Mouse (Mus musculus): ENCODE measurements around the gene Abt1. TPM values are rescaled to one million over a fixed set of nuclear protein-coding genes. Genes with fewer than 3 reads are reported as not detected.
A peak's percentile ranks its signal among the peaks of the same experiment; 100 is the strongest.

Gene Abt1
- polyA plus RNA-seq, 1 experiment from 2014 or later: 8.3 TPM

DNA sequence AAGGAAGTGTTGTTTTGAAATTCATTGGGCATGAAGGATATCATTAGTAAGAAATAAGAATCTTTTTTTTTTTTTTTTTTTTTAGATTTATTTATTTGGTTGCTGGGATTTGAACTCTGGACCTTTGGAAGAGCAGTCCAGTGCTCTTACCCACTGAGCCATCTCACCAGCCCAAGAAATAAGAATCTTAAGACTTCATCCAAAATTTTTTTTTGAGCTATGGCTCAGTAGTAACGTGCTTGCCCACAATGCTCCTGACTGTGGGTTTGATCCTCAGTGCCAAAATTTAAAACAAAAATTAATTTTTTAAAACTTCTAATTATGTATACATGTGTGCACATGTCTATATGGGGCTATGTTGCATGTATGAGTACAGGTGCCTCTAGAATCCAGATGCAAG, 36.1 kb downstream of the Abt1 start:
- DNase-seq: no peak
- Histone ChIP-seq H3K27me3 (peaks cover 10% of the 10 kb centered on the region; the same call in 1 of the 2 replicates), H3K9ac (no peak overlapping the region), H3K4me2 (no peak overlapping the region), H3K4me1 (replicated peaks) (no peaks in the 10 kb centered on the region), H3K4me3 (replicated peaks) (no peak overlapping the region), H3K9me3 (replicated peaks) (no peaks in the 10 kb centered on the region), H3K36me3 (no peaks in the 10 kb centered on the region), H3K27ac (no peak overlapping the region)
- no peak for ATAC-seq (ENCODE audit: low read depth)
- WGBS (ENCODE audit: insufficient replicate concordance): 45% methylated on average over 1 of the region's 1 CpGs

DNA sequence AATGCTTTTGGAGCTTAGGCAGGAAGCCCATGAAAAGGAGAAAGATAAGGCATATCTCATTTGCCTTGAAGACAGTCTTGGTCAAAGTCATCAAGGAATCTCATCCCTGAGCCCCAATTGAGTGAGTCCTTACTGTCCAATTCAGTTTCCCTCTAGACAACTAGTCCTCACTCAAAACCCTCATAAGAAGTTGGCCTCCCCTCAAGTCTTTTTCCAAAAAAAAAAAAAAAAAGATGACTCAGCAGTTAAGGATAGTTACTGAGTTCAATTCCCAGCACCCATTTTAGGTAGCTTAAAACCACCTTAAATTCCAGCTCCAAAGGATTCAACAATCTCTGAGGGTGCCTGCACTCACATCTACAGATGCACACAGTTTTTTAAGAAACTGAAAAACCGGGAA, 40.5 kb downstream of the Abt1 start:
- H3K36me3 ChIP-seq: no peaks in the 10 kb centered on the region
- H3K9me3 ChIP-seq (replicated peaks): no peaks in the 10 kb centered on the region
- no peak overlapping the region for H3K4me2 ChIP-seq
- no peak overlapping the region for H3K27ac ChIP-seq
- H3K9ac ChIP-seq: no peak overlapping the region
- DNase-seq: no peak
- WGBS (ENCODE audit: insufficient replicate concordance): 31% methylated on average over 1 of the region's 1 CpGs
- no peaks in the 10 kb centered on the region for H3K4me1 ChIP-seq (replicated peaks)
- 0 out of 2 replicates have a peak, but pooled peaks cover 3% of the 10 kb centered on the region for H3K27me3 ChIP-seq
- H3K4me3 ChIP-seq (replicated peaks): no peak overlapping the region
- no peak for ATAC-seq (ENCODE audit: low read depth)

DNA sequence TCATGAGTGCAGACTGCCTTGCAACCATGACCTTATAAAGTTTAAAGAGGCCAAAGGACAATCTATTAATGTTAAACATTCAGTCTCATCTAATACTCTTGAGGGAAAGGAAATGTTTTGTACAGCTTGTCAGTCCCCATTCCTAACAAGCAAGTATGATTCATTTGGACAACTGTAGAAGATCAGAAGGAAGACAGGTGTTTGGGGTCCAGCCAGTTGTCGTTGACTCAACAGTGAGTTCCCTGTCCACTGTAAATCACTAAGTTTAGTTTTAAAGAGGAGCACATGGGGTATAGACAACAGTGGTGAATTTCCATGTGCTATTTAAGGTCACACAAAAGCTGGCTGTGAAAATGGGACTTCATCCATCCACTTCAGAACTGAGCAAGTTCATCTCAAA, 51.2 kb downstream of the Abt1 start:
- Histone ChIP-seq H3K4me3 (replicated peaks) (no peak overlapping the region), H3K9me3 (replicated peaks) (no peaks in the 10 kb centered on the region), H3K9ac (no peak overlapping the region), H3K27me3 (no peaks in the 10 kb centered on the region), H3K36me3 (no peaks in the 10 kb centered on the region), H3K4me2 (no peak overlapping the region), H3K27ac (no peak overlapping the region), H3K4me1 (replicated peaks) (peaks cover 18% of the 10 kb centered on the region)
- 60% methylated on average over 1 of the region's 1 CpGs for WGBS (ENCODE audit: insufficient replicate concordance)
- ATAC-seq (ENCODE audit: low read depth): no peak
- DNase-seq: no peak

DNA sequence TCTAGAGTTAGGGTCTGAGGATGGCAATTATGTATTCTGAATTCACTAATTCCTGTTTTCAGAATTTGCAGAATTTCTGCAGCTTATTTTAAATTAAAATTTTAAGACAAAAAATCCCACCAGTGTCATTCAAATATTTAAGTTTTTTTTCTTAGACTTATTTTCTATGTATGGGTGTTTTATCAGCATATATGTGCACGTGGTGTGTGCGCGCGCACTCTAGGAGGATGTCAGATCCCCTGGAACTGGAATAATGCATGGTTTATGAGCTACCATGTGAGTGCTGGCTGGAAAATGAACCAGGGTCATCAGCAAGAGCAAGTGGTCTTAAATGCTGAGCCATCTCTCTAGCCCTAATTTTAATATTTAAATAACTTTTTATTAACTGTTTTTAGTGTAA, 53.6 kb downstream of the Abt1 start:
- WGBS (ENCODE audit: insufficient replicate concordance): 87% methylated on average over 4 of the region's 4 CpGs
- H3K4me1 ChIP-seq (replicated peaks): peaks cover 38% of the 10 kb centered on the region
- ATAC-seq (ENCODE audit: low read depth) (no peak), DNase-seq (no peak)
- H3K27ac ChIP-seq: no peak overlapping the region
- H3K9me3 ChIP-seq (replicated peaks): no peaks in the 10 kb centered on the region
- H3K9ac ChIP-seq: peak overlapping the region; percentile 80
- peak overlapping the region; percentile 75 for H3K4me2 ChIP-seq
- no peaks in the 10 kb centered on the region for H3K27me3 ChIP-seq
- 0 out of 2 replicates have a peak, but pooled peaks cover under 1% of the 10 kb centered on the region for H3K36me3 ChIP-seq
- peak overlapping the region; percentile 83 for H3K4me3 ChIP-seq (replicated peaks)

DNA sequence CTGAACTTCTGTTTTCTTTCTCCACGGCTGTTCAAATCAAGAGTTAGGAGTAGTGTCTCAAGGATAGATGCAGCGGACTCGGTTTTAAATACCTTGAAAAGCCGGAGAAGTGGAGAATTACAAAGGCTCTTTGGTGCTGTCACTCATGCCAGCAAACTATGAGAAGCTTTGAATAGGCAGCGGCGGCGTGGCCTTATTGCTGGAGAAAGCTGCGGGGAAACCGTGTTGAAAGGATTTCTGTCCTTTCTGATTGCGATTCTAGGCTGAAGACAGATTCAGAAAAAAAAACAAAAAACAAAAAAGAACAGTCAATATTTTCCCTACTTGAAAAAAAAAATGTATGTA, 54.3 kb downstream of the Abt1 start:
- Histone ChIP-seq H3K4me2 (peak overlapping the region; percentile 75), H3K9me3 (replicated peaks) (no peaks in the 10 kb centered on the region), H3K36me3 (0 out of 2 replicates have a peak, but pooled peaks cover 3% of the 10 kb centered on the region), H3K27me3 (no peaks in the 10 kb centered on the region), H3K4me1 (replicated peaks) (peaks cover 44% of the 10 kb centered on the region), H3K9ac (peak overlapping the region; percentile 80), H3K27ac (peak overlapping the region; percentile 85), H3K4me3 (replicated peaks) (peak overlapping the region; percentile 83)
- ATAC-seq (ENCODE audit: low read depth) (peak; percentile 34), DNase-seq (no peak)
- 0% methylated on average over 10 of the region's 10 CpGs for WGBS (ENCODE audit: insufficient replicate concordance)

DNA sequence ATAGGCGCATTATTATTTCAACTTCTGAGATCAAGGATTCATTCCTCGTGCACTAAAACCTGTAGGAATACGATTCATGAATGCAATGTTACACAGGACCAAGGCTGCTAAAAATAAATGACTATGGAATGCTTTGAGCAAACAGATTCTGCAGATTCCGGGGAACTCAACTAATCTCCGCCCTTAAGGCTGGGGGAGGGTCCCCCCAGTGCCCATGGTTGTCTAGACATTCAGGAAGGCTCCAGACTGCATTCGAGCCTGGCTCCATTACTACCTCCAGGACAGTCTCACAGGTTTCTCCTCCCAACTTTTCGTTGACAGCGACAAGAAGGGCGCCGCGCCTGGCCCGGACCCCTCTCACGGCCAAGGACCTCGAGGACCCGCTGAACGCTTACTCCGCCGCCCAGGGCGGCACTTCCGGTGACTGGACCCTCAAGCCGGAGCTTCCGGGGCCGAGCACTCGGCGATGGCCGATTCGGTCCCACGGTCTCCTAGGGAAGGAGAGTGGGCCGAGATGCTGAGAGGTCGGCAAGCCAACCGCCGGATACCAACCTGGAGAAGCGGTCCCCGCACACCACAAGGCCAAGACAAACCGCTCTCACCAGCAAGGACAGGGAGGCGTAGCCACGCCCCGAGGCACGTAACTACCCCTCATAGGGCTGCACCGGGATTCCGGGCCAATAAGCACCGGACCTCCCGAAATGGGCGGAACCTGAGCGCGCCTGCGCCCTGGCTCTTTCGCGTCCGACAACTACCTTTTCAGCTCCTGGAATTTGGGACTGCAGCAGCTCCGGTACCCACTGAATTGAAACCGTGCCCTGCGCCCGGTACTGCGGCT, 54.9 kb downstream of the Abt1 start, which contains the start of gene Zfp322a:
TSS of gene Zfp322a (minus strand) at position 626 of the 838 bp plus-strand sequence.
- DNase-seq: peak; percentile 98
- no peaks in the 10 kb centered on the region for H3K27me3 ChIP-seq
- under 1% methylated on average over 55 of the region's 55 CpGs for WGBS (ENCODE audit: insufficient replicate concordance)
- peak within 1 kb of the TSS; percentile 89 for H3K4me2 ChIP-seq
- H3K27ac ChIP-seq: peak within 1 kb of the TSS; percentile 85
- ATAC-seq (ENCODE audit: low read depth): peak; percentile 100
- H3K9me3 ChIP-seq (replicated peaks): no peaks in the 10 kb centered on the region
- peaks cover 50% of the 10 kb centered on the region for H3K4me1 ChIP-seq (replicated peaks)
- peak within 1 kb of the TSS; percentile 88 for H3K9ac ChIP-seq
- H3K36me3 ChIP-seq: peaks cover 9% of the 10 kb centered on the region; the same call in 1 of the 2 replicates
- peak within 1 kb of the TSS; percentile 83 for H3K4me3 ChIP-seq (replicated peaks)

Other genes with a start within 250 kb of the Abt1 start
- gene Vmn1r220, start 235.9 kb downstream of the Abt1 start, polyA plus RNA-seq (2015; fragmentation: Nextera tagmentation; extraction: Ambion mirVana): not detected in 2 replicates
- gene Vmn1r221, start 209.7 kb downstream of the Abt1 start, polyA plus RNA-seq (2015; fragmentation: Nextera tagmentation; extraction: Ambion mirVana): not detected in 2 replicates
- not detected in 2 replicates for gene Vmn1r222, start 187.9 kb downstream of the Abt1 start, polyA plus RNA-seq (2015; fragmentation: Nextera tagmentation; extraction: Ambion mirVana)
- gene Vmn1r223, start 176.7 kb downstream of the Abt1 start, polyA plus RNA-seq (2015; fragmentation: Nextera tagmentation; extraction: Ambion mirVana): not detected in 2 replicates
- 15.2 and 20.1 TPM in 2 replicates for gene Zfp322a, start 54.7 kb downstream of the Abt1 start, polyA plus RNA-seq (2015; fragmentation: Nextera tagmentation; extraction: Ambion mirVana)
- gene Btn1a1, start 42.0 kb upstream of the Abt1 start, polyA plus RNA-seq (2015; fragmentation: Nextera tagmentation; extraction: Ambion mirVana): 1.5 and 2.0 TPM in 2 replicates
- gene Btn2a2, start 65.0 kb upstream of the Abt1 start, polyA plus RNA-seq (2015; fragmentation: Nextera tagmentation; extraction: Ambion mirVana): not detected in 2 replicates
- gene Hist1h4h, start 107.2 kb upstream of the Abt1 start, polyA plus RNA-seq (2015; fragmentation: Nextera tagmentation; extraction: Ambion mirVana): 3.8 and 5.9 TPM in 2 replicates
- gene Hist1h2af, start 110.0 kb upstream of the Abt1 start, polyA plus RNA-seq (2015; fragmentation: Nextera tagmentation; extraction: Ambion mirVana): 7.7 and 13.6 TPM in 2 replicates
- 10.3 and 17.1 TPM in 2 replicates for gene Hist1h3g, start 111.6 kb upstream of the Abt1 start, polyA plus RNA-seq (2015; fragmentation: Nextera tagmentation; extraction: Ambion mirVana)
- 1.7 TPM in 2 replicates for gene Hist1h2bh, start 119.5 kb upstream of the Abt1 start, polyA plus RNA-seq (2015; fragmentation: Nextera tagmentation; extraction: Ambion mirVana)
- gene Hist1h3f, start 120.2 kb upstream of the Abt1 start, polyA plus RNA-seq (2015; fragmentation: Nextera tagmentation; extraction: Ambion mirVana): 1.1 and 2.1 TPM in 2 replicates
- gene Hist1h4f, start 127.8 kb upstream of the Abt1 start, polyA plus RNA-seq (2015; fragmentation: Nextera tagmentation; extraction: Ambion mirVana): 0.98 and 4.2 TPM in 2 replicates
- 0.75 and 0.93 TPM in 2 replicates for gene Hist1h1d, start 129.4 kb upstream of the Abt1 start, polyA plus RNA-seq (2015; fragmentation: Nextera tagmentation; extraction: Ambion mirVana)
- 4.4 and 6.8 TPM in 2 replicates for gene Hist1h3e, start 138.5 kb upstream of the Abt1 start, polyA plus RNA-seq (2015; fragmentation: Nextera tagmentation; extraction: Ambion mirVana)
- 95.0 and 121 TPM in 2 replicates for gene Hist1h2ae, start 147.4 kb upstream of the Abt1 start, polyA plus RNA-seq (2015; fragmentation: Nextera tagmentation; extraction: Ambion mirVana)
- 6.5 and 14.1 TPM in 2 replicates for gene Hist1h2bg, start 147.5 kb upstream of the Abt1 start, polyA plus RNA-seq (2015; fragmentation: Nextera tagmentation; extraction: Ambion mirVana)
- gene Hist1h2bf, start 150.3 kb upstream of the Abt1 start, polyA plus RNA-seq (2015; fragmentation: Nextera tagmentation; extraction: Ambion mirVana): 5.0 and 12.7 TPM in 2 replicates
- 1.2 and 4.3 TPM in 2 replicates for gene Hist1h2ad, start 150.5 kb upstream of the Abt1 start, polyA plus RNA-seq (2015; fragmentation: Nextera tagmentation; extraction: Ambion mirVana)
- gene Hist1h3d, start 151.9 kb upstream of the Abt1 start, polyA plus RNA-seq (2015; fragmentation: Nextera tagmentation; extraction: Ambion mirVana): 5.9 and 7.2 TPM in 2 replicates
- gene Hist1h4d, start 157.7 kb upstream of the Abt1 start, polyA plus RNA-seq (2015; fragmentation: Nextera tagmentation; extraction: Ambion mirVana): 116 and 152 TPM in 2 replicates
- gene Hist1h2be, start 197.3 kb upstream of the Abt1 start, polyA plus RNA-seq (2015; fragmentation: Nextera tagmentation; extraction: Ambion mirVana): 1.3 and 2.0 TPM in 2 replicates
- 24.3 and 26.2 TPM in 2 replicates for gene Hist1h1e, start 198.7 kb upstream of the Abt1 start, polyA plus RNA-seq (2015; fragmentation: Nextera tagmentation; extraction: Ambion mirVana)